Mouse (Mus musculus) lung, postnatal 0 days (tissue): ENCODE results near the gene Mvd. TPM values are rescaled to one million over a fixed set of nuclear protein-coding genes. Genes with fewer than 3 reads are reported as not detected.

ENCODE experiments used
- ATAC-seq: fragments of 200-750 bp; cut with Nextera tagmentation; 2 replicates; pipeline ENCODE4 v1.8.0; 2017; ENCODE audit warnings: moderate library complexity
- DNase-seq: peaks from one replicate; pipeline ENCODE4 v3.0.0-alpha.2; 2016; ENCODE audit warnings: low spot score
- H3K27ac ChIP-seq: fragments of 300-500 bp; sonication (generic); 2 replicates; pipeline ENCODE4 v1.5.1; 2014; ENCODE audit warnings: antibody characterized with exemption, mild to moderate bottlenecking, low read length, mixed read lengths
- H3K27me3 ChIP-seq: fragments of 300-500 bp; sonication (generic); replicated peaks from 2 replicates; pipeline ENCODE4 v1.6.1; 2014; ENCODE audit warnings: low read length, mixed read lengths; ENCODE audit not compliant: insufficient read depth
- H3K36me3 ChIP-seq: fragments of 300-500 bp; sonication (generic); 2 replicates; pipeline ENCODE4 v1.6.1; 2014; ENCODE audit warnings: low read length, mixed read lengths; ENCODE audit not compliant: insufficient read depth
- H3K4me1 ChIP-seq: fragments of 300-500 bp; sonication (generic); 2 replicates; pipeline ENCODE4 v1.6.1; 2014; ENCODE audit warnings: antibody characterized with exemption, low read depth, low read length, mixed read lengths; ENCODE audit not compliant: insufficient read depth
- H3K4me2 ChIP-seq: fragments of 300-500 bp; sonication (generic); replicated peaks from 2 replicates; pipeline ENCODE4 v1.6.1; 2014; ENCODE audit warnings: low read depth, mild to moderate bottlenecking, low read length, moderate library complexity, mixed read lengths
- H3K4me3 ChIP-seq: fragments of 300-500 bp; sonication (generic); 2 replicates; pipeline ENCODE4 v1.5.1; 2014; ENCODE audit warnings: low read depth, low read length
- H3K9ac ChIP-seq: fragments of 300-500 bp; sonication (generic); replicated peaks from 2 replicates; pipeline ENCODE4 v1.6.1; 2014; ENCODE audit warnings: low read depth, mild to moderate bottlenecking
- H3K9me3 ChIP-seq: fragments of 300-500 bp; sonication (generic); 2 replicates; pipeline ENCODE4 v1.6.1; 2016; ENCODE audit warnings: low read length, mixed read lengths
- CTCF ChIP-seq: IDR thresholded peaks from 2 replicates; pipeline ENCODE4 v1.5.1; 2016; ENCODE audit warnings: antibody characterized with exemption, mild to moderate bottlenecking
- EP300 ChIP-seq: IDR thresholded peaks from 2 replicates; pipeline ENCODE4 v1.6.1; 2016; ENCODE audit warnings: antibody characterized with exemption, mild to moderate bottlenecking, control low read depth
- WGBS: fragments of 180-500 bp; shearing (Covaris S2); extraction: QIAGEN DNeasy Blood & Tissue Kit; methylation state at CpG from one replicate; pipeline ENCODE4 v1.1.7; 2014; 5-methylcytosine and 5-hydroxymethylcytosine counted together
- polyA plus RNA-seq: library from polyadenylated mRNA; unstranded; fragments of >200 nt; fragmentation: Nextera tagmentation; extraction: Ambion mirVana; gene quantifications from 2 replicates; pipeline ENCODE4 v1.2.1, GENCODE M21; 2015

Gene Mvd
- polyA plus RNA-seq, 1 experiment from 2014 or later, result 29.2 TPM

GRCm38 (mm10) chr8:122437708-122438331 is 5.4 kb downstream of the Mvd start:
- peaks cover 5% of the 10 kb centered on the region for H3K4me1 ChIP-seq
- H3K27ac ChIP-seq, result peak overlapping the region; percentile 62
- H3K4me2 ChIP-seq, result peak overlapping the region; percentile 23; the same call in 1 of the 2 replicates
- WGBS, result 77% methylated on average over 13 of the region's 13 CpGs
- no peaks in the 10 kb centered on the region for H3K9me3 ChIP-seq
- ATAC-seq, result peak; percentile 58
- TF ChIP-seq CTCF (no peak), EP300 (no peak)
- 0 out of 2 replicates have a peak overlapping the region, but pooled peaks have one; percentile 2 for H3K9ac ChIP-seq
- H3K36me3 ChIP-seq, result no peaks in the 10 kb centered on the region
- peak; percentile 83 for DNase-seq
- H3K4me3 ChIP-seq, result no peak overlapping the region
- no peaks in the 10 kb centered on the region for H3K27me3 ChIP-seq

- no peak overlapping the region for H3K4me2 ChIP-seq
- no peak for TF ChIP-seq CTCF
- no peak for TF ChIP-seq EP300
- 91% methylated on average over 18 of the region's 20 CpGs for WGBS
Measured at GRCm38 (mm10) chr8:122436586-122437125, 6.6 kb downstream of the Mvd start.

GRCm38 (mm10) chr8:122436146-122436545 is 7.1 kb downstream of the Mvd start:
- ATAC-seq (no peak), DNase-seq (no peak)
- Histone ChIP-seq H3K27me3 (no peaks in the 10 kb centered on the region), H3K4me3 (no peak overlapping the region), H3K4me1 (peaks cover 6% of the 10 kb centered on the region), H3K9me3 (no peaks in the 10 kb centered on the region), H3K9ac (no peak overlapping the region), H3K4me2 (no peak overlapping the region), H3K36me3 (no peaks in the 10 kb centered on the region), H3K27ac (no peak overlapping the region)
- TF ChIP-seq CTCF, result no peak
- no peak for TF ChIP-seq EP300
- 91% methylated on average over 9 of the region's 9 CpGs for WGBS

More at GRCm38 (mm10) chr8:122436586-122437125, 6.6 kb downstream of the Mvd start:
- Histone ChIP-seq H3K27me3 (no peaks in the 10 kb centered on the region), H3K9ac (no peak overlapping the region), H3K4me3 (no peak overlapping the region), H3K9me3 (no peaks in the 10 kb centered on the region), H3K36me3 (no peaks in the 10 kb centered on the region), H3K4me1 (peaks cover 6% of the 10 kb centered on the region), H3K27ac (no peak overlapping the region)
- DNase-seq (peak; percentile 40), ATAC-seq (no peak)

GRCm38 (mm10) chr8:122435375-122435774 is 7.8 kb downstream of the Mvd start:
- DNase-seq, result no peak
- H3K9ac ChIP-seq, result no peak overlapping the region
- H3K4me2 ChIP-seq, result no peak overlapping the region
- TF ChIP-seq CTCF, result peak; percentile 57
- no peak for TF ChIP-seq EP300
- 91% methylated on average over 6 of the region's 6 CpGs for WGBS
- no peaks in the 10 kb centered on the region for H3K27me3 ChIP-seq
- H3K9me3 ChIP-seq, result no peaks in the 10 kb centered on the region
- peaks cover 6% of the 10 kb centered on the region for H3K4me1 ChIP-seq
- no peaks in the 10 kb centered on the region for H3K36me3 ChIP-seq
- no peak overlapping the region for H3K27ac ChIP-seq
- no peak overlapping the region for H3K4me3 ChIP-seq
- ATAC-seq, result no peak

- Histone ChIP-seq H3K4me2 (peak overlapping the region; percentile 81), H3K27me3 (no peaks in the 10 kb centered on the region), H3K4me3 (peak overlapping the region; percentile 61; the same call in 1 of the 2 replicates), H3K9ac (no peak overlapping the region), H3K27ac (peak overlapping the region; percentile 82; the same call in 1 of the 2 replicates), H3K4me1 (peaks cover 6% of the 10 kb centered on the region), H3K9me3 (no peaks in the 10 kb centered on the region), H3K36me3 (no peaks in the 10 kb centered on the region)
- WGBS, result 50% methylated on average over 11 of the region's 11 CpGs
- DNase-seq, result no peak
- TF ChIP-seq CTCF (peak; percentile 64), EP300 (no peak)
- ATAC-seq, result peak; percentile 45
Measured at GRCm38 (mm10) chr8:122433269-122433905, 9.8 kb downstream of the Mvd start.

- peak within 1 kb of the TSS; percentile 61 for H3K4me3 ChIP-seq
- H3K27me3 ChIP-seq, result no peaks in the 10 kb centered on the region
- peak within 1 kb of the TSS; percentile 62 for H3K9ac ChIP-seq
- no peaks in the 10 kb centered on the region for H3K36me3 ChIP-seq
- peaks cover 6% of the 10 kb centered on the region for H3K4me1 ChIP-seq
- WGBS, result 2% methylated on average over 41 of the region's 45 CpGs
- peak; percentile 36; the same call in 1 of the 2 replicates for TF ChIP-seq EP300
- no peak for TF ChIP-seq CTCF
- peak within 1 kb of the TSS; percentile 82 for H3K27ac ChIP-seq
- H3K9me3 ChIP-seq, result no peaks in the 10 kb centered on the region
- peak within 1 kb of the TSS; percentile 81 for H3K4me2 ChIP-seq
- peak; percentile 91 for ATAC-seq
- DNase-seq, result peak; percentile 91
Measured at GRCm38 (mm10) chr8:122432443-122433268, 10.6 kb downstream of the Mvd start, which contains the start of gene Cyba. Gene Cyba (minus strand): TSS chr8:122432930.
